Mouse (Mus musculus): Measurements from ENCODE around the gene A630095N17Rik. TPM values are rescaled to one million over a fixed set of nuclear protein-coding genes. Genes with fewer than 3 reads are reported as not detected.

Gene A630095N17Rik
- polyA plus RNA-seq, 1 experiment from 2014 or later: not detected

- peak; percentile 93 for ATAC-seq (ENCODE audit: low FRiP score, low read depth)
- H3K9me3 ChIP-seq: no peaks in the 10 kb centered on the region
- peak within 1 kb of the TSS; percentile 61 for H3K4me3 ChIP-seq
- peaks cover 54% of the 10 kb centered on the region for H3K36me3 ChIP-seq
- H3K4me2 ChIP-seq (replicated peaks): peak within 1 kb of the TSS; percentile 99
- H3K27ac ChIP-seq (replicated peaks): peak within 1 kb of the TSS; percentile 63
- WGBS: under 1% methylated on average over 31 of the region's 31 CpGs
- peaks cover 23% of the 10 kb centered on the region for H3K4me1 ChIP-seq
- no peaks in the 10 kb centered on the region for H3K27me3 ChIP-seq
- H3K9ac ChIP-seq (replicated peaks): peak within 1 kb of the TSS; percentile 71
Measured at GRCm38 (mm10) chr1:75180105-75180590, 51.8 kb downstream of the A630095N17Rik start, which contains the start of gene Abcb6. Abcb6 (minus strand) TSS chr1:75180392.

GRCm38 (mm10) chr1:75179334-75180104 is 52.4 kb downstream of the A630095N17Rik start:
- H3K4me2 ChIP-seq (replicated peaks): peak overlapping the region; percentile 99
- peak overlapping the region; percentile 71 for H3K9ac ChIP-seq (replicated peaks)
- no peaks in the 10 kb centered on the region for H3K9me3 ChIP-seq
- peak overlapping the region; percentile 61 for H3K4me3 ChIP-seq
- H3K27ac ChIP-seq (replicated peaks): peak overlapping the region; percentile 63
- no peaks in the 10 kb centered on the region for H3K27me3 ChIP-seq
- H3K36me3 ChIP-seq: peaks cover 54% of the 10 kb centered on the region
- H3K4me1 ChIP-seq: peaks cover 23% of the 10 kb centered on the region
- 12% methylated on average over 23 of the region's 23 CpGs for WGBS
- peak; percentile 50; the same call in 1 of the 2 replicates for ATAC-seq (ENCODE audit: low FRiP score, low read depth)

Small RNAs within 50 kb of the gene (microRNA-seq; reads per million reads assigned to microRNA genes)
- not detected for gene Gm27943

Other genes with a start within 250 kb of the A630095N17Rik start
- gene Nhej1, start 106.9 kb downstream of the A630095N17Rik start, polyA plus RNA-seq (2016; fragmentation: Nextera tagmentation; extraction: Ambion mirVana): 11.7 and 13.0 TPM in 2 replicates
- gene Slc23a3, start 98.2 kb downstream of the A630095N17Rik start, polyA plus RNA-seq (2016; fragmentation: Nextera tagmentation; extraction: Ambion mirVana): 0.11 TPM in 1 of 2 replicates, not detected in the other
- gene Cnppd1, start 89.4 kb downstream of the A630095N17Rik start, polyA plus RNA-seq (2016; fragmentation: Nextera tagmentation; extraction: Ambion mirVana): 64.3 and 69.4 TPM in 2 replicates
- 81.3 and 86.6 TPM in 2 replicates for gene Retreg2, start 89.3 kb downstream of the A630095N17Rik start, polyA plus RNA-seq (2016; fragmentation: Nextera tagmentation; extraction: Ambion mirVana)
- 34.1 and 36.8 TPM in 2 replicates for gene Zfand2b, start 63.5 kb downstream of the A630095N17Rik start, polyA plus RNA-seq (2016; fragmentation: Nextera tagmentation; extraction: Ambion mirVana)
- gene Abcb6, start 51.7 kb downstream of the A630095N17Rik start, polyA plus RNA-seq (2016; fragmentation: Nextera tagmentation; extraction: Ambion mirVana): 32.0 and 32.6 TPM in 2 replicates
- gene Ankzf1, start 40.0 kb downstream of the A630095N17Rik start, polyA plus RNA-seq (2016; fragmentation: Nextera tagmentation; extraction: Ambion mirVana): 22.6 and 23.4 TPM in 2 replicates
- 34.8 and 35.5 TPM in 2 replicates for gene Atg9a, start 39.9 kb downstream of the A630095N17Rik start, polyA plus RNA-seq (2016; fragmentation: Nextera tagmentation; extraction: Ambion mirVana)
- 23.2 and 25.7 TPM in 2 replicates for gene Glb1l, start 21.3 kb downstream of the A630095N17Rik start, polyA plus RNA-seq (2016; fragmentation: Nextera tagmentation; extraction: Ambion mirVana)
- gene Stk16, start 21.3 kb downstream of the A630095N17Rik start, polyA plus RNA-seq (2016; fragmentation: Nextera tagmentation; extraction: Ambion mirVana): 124 and 135 TPM in 2 replicates
- 5.9 and 7.6 TPM in 2 replicates for gene Tuba4a, start 12.2 kb downstream of the A630095N17Rik start, polyA plus RNA-seq (2016; fragmentation: Nextera tagmentation; extraction: Ambion mirVana)
- 45.6 and 46.0 TPM in 2 replicates for gene Dnajb2, start 4.3 kb upstream of the A630095N17Rik start, polyA plus RNA-seq (2016; fragmentation: Nextera tagmentation; extraction: Ambion mirVana)
- gene Ptprn, start 32.4 kb upstream of the A630095N17Rik start, polyA plus RNA-seq (2016; fragmentation: Nextera tagmentation; extraction: Ambion mirVana): 9.3 and 12.1 TPM in 2 replicates
- 37.5 and 46.2 TPM in 2 replicates for gene Resp18, start 46.3 kb upstream of the A630095N17Rik start, polyA plus RNA-seq (2016; fragmentation: Nextera tagmentation; extraction: Ambion mirVana)
- 154 and 176 TPM in 2 replicates for gene Dnpep, start 85.9 kb upstream of the A630095N17Rik start, polyA plus RNA-seq (2016; fragmentation: Nextera tagmentation; extraction: Ambion mirVana)
- gene Des, start 128.2 kb upstream of the A630095N17Rik start, polyA plus RNA-seq (2016; fragmentation: Nextera tagmentation; extraction: Ambion mirVana): 0.93 and 1.2 TPM in 2 replicates
- 12.9 and 14.5 TPM in 2 replicates for gene Speg, start 143.2 kb upstream of the A630095N17Rik start, polyA plus RNA-seq (2016; fragmentation: Nextera tagmentation; extraction: Ambion mirVana)
- 59.7 and 69.4 TPM in 2 replicates for gene Gmppa, start 203.8 kb upstream of the A630095N17Rik start, polyA plus RNA-seq (2016; fragmentation: Nextera tagmentation; extraction: Ambion mirVana)
- 45.0 and 47.7 TPM in 2 replicates for gene Asic4, start 218.3 kb upstream of the A630095N17Rik start, polyA plus RNA-seq (2016; fragmentation: Nextera tagmentation; extraction: Ambion mirVana)
- 35.9 and 36.3 TPM in 2 replicates for gene Chpf, start 247.2 kb upstream of the A630095N17Rik start, polyA plus RNA-seq (2016; fragmentation: Nextera tagmentation; extraction: Ambion mirVana)
- gene Tmem198, start 247.4 kb upstream of the A630095N17Rik start, polyA plus RNA-seq (2016; fragmentation: Nextera tagmentation; extraction: Ambion mirVana): 26.5 and 27.6 TPM in 2 replicates